Mouse (Mus musculus) stomach, embryonic 15.5 days (tissue): ENCODE data around the gene Uggt1. TPM values are rescaled to one million over a fixed set of nuclear protein-coding genes. Genes with fewer than 3 reads are reported as not detected.

Source experiments
- ATAC-seq: fragments of 200-750 bp; cut with Nextera tagmentation; 2 replicates; pipeline ENCODE4 v1.8.0; 2017; ENCODE audit warnings: low read depth, moderate number of reproducible peaks, moderate TSS enrichment; ENCODE audit not compliant: insufficient read depth, low FRiP score
- H3K27ac ChIP-seq: fragments of 300-500 bp; sonication (generic); 2 replicates; pipeline ENCODE4 v1.5.1; 2015; ENCODE audit warnings: mild to moderate bottlenecking, inconsistent platforms
- H3K27me3 ChIP-seq: fragments of 300-500 bp; sonication (generic); replicated peaks from 2 replicates; pipeline ENCODE4 v1.6.1; 2015; ENCODE audit warnings: inconsistent platforms
- H3K36me3 ChIP-seq: fragments of 300-500 bp; sonication (generic); 2 replicates; pipeline ENCODE4 v1.6.1; 2015; ENCODE audit warnings: inconsistent platforms
- H3K4me1 ChIP-seq: fragments of 300-500 bp; sonication (generic); 2 replicates; pipeline ENCODE4 v1.6.1; 2015; ENCODE audit warnings: inconsistent platforms
- H3K4me2 ChIP-seq: fragments of 300-500 bp; sonication (generic); 2 replicates; pipeline ENCODE4 v1.6.1; 2015; ENCODE audit warnings: mild to moderate bottlenecking, inconsistent platforms
- H3K4me3 ChIP-seq: fragments of 300-500 bp; sonication (generic); replicated peaks from 2 replicates; pipeline ENCODE4 v1.5.1; 2015; ENCODE audit warnings: inconsistent platforms
- H3K9ac ChIP-seq: fragments of 300-500 bp; sonication (generic); 2 replicates; pipeline ENCODE4 v1.6.1; 2015; ENCODE audit warnings: inconsistent platforms
- H3K9me3 ChIP-seq: fragments of 300-500 bp; sonication (generic); 2 replicates; pipeline ENCODE4 v1.6.1; 2016; ENCODE audit warnings: inconsistent platforms
- WGBS: fragments of 180-500 bp; shearing (Covaris S2); methylation state at CpG from one replicate; pipeline ENCODE4 v1.1.7; 2015; 5-methylcytosine and 5-hydroxymethylcytosine counted together
- microRNA-seq: library from miRNA; unstranded; fragments of <30 nt; microRNA quantifications from one replicate; pipeline ENCODE4, GENCODE M21; 2016
- polyA plus RNA-seq: library from polyadenylated mRNA; unstranded; fragments of >200 nt; fragmentation: Nextera tagmentation; extraction: Ambion mirVana; gene quantifications from 2 replicates; pipeline ENCODE4 v1.2.1, GENCODE M21; 2015

The Uggt1 gene
- polyA plus RNA-seq, 1 experiment from 2014 or later, result 52.8 TPM

DNA sequence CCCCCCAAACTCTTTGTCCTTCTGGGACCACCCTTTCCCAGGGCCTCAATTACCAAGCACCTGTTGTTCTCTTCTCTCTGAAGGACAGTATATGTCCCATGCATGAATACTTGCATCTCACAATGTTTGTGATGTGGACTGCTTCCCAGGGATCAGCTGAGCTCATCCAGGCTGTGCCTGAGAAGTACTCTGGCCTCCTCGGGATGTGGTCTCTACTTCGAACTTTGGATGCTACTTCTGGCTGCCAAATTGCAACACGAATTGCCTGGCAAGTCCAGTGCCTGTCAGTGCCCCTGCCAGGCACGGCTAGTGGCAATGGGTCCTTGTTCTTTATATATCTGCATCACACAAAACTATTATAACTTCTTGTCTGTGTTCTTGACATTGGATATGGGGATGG, 134.5 kb downstream of the Uggt1 start:
- H3K4me3 ChIP-seq, result no peak overlapping the region
- H3K9ac ChIP-seq, result no peak overlapping the region
- no peak for ATAC-seq
- H3K36me3 ChIP-seq, result peaks cover 12% of the 10 kb centered on the region; the same call in 1 of the 2 replicates
- WGBS, result 82% methylated on average over 4 of the region's 4 CpGs
- H3K4me1 ChIP-seq, result no peaks in the 10 kb centered on the region
- no peaks in the 10 kb centered on the region for H3K9me3 ChIP-seq
- no peak overlapping the region for H3K4me2 ChIP-seq
- H3K27ac ChIP-seq, result no peak overlapping the region
- H3K27me3 ChIP-seq, result no peaks in the 10 kb centered on the region

GRCm38 (mm10) chr1:36105917-36106706, 138.4 kb downstream of the Uggt1 start:
- H3K4me1 ChIP-seq, result no peaks in the 10 kb centered on the region
- H3K9ac ChIP-seq, result no peak overlapping the region
- H3K27ac ChIP-seq, result no peak overlapping the region
- H3K36me3 ChIP-seq, result peaks cover 29% of the 10 kb centered on the region
- H3K9me3 ChIP-seq, result no peaks in the 10 kb centered on the region
- ATAC-seq, result no peak
- WGBS, result 86% methylated on average over 11 of the region's 11 CpGs
- no peak overlapping the region for H3K4me2 ChIP-seq
- H3K4me3 ChIP-seq, result no peak overlapping the region
- H3K27me3 ChIP-seq, result no peaks in the 10 kb centered on the region

DNA sequence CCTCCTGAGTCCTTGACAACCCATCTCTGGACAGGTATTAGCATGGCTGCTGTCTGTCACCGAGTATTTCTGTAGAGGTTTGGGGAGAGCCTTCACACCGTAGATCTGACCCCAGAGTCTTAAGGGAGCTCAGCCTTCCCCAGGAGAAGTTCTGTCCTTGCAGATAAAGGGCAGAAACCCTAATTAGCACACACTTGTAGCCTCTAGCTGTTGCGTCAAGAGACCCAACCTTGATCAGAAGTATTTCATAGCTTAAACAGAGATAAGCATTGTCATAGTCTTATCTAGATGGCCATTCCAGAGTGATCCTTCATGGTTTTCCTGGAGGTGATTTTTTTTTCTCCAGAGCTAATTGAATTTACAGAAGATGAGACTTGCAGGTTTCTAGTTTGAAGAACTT, 144.1 kb downstream of the Uggt1 start:
- H3K4me3 ChIP-seq, result no peak overlapping the region
- H3K4me2 ChIP-seq, result no peak overlapping the region
- H3K27me3 ChIP-seq, result no peaks in the 10 kb centered on the region
- 75% methylated on average over 3 of the region's 3 CpGs for WGBS
- no peak overlapping the region for H3K9ac ChIP-seq
- H3K9me3 ChIP-seq, result no peaks in the 10 kb centered on the region
- no peak overlapping the region for H3K27ac ChIP-seq
- no peak for ATAC-seq
- peaks cover 10% of the 10 kb centered on the region for H3K4me1 ChIP-seq
- peaks cover 28% of the 10 kb centered on the region for H3K36me3 ChIP-seq

- Histone ChIP-seq H3K9me3 (no peaks in the 10 kb centered on the region), H3K36me3 (peaks cover 17% of the 10 kb centered on the region), H3K4me3 (no peak overlapping the region), H3K4me2 (no peak overlapping the region), H3K27me3 (no peaks in the 10 kb centered on the region), H3K9ac (no peak overlapping the region), H3K27ac (no peak overlapping the region), H3K4me1 (peaks cover 14% of the 10 kb centered on the region)
- ATAC-seq, result no peak
- 89% methylated on average over 4 of the region's 4 CpGs for WGBS
These were observed 146.1 kb downstream of the Uggt1 start for GRCm38 (mm10) chr1:36098432-36098831.

DNA sequence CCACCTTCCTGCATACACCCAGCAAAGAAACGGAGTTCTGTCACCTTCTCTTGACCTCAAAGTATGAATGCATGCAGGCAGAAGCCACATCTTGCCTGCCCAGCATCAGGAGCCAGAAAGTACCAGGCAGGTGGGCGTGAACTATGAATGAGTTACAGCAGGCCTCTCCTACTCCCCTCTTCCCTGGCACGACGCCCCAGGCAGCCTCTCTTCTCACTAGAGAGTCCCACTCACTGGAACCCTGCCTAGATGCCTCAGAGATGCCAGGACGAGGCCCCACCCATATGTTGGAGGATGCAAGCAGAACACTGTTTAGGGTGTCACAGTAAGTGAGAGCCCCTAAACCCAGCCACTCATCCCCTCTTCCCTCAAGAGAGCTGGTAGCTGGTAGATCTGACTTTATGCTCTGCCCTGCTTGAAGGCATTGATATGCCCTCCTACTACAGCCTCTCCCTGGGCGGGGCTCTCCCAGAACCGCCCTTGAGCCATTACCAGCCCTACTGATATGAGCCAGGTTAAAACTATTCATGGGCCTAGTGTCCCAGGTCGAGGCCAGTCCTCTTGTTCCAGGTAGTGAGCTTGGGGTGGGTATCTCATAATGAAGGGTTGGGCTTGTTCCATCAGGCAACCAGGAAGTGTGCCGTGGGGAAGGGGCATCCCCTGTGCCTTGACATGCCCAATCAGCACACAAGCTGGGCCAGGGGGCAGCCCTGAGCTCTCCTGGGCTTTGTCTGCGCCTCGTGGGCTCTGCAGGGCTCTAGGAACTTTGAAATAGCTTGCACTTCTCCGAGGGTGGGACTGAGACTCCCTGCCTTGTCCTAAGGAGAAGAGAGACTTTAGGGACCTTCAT, 148.9 kb downstream of the Uggt1 start:
- Histone ChIP-seq H3K36me3 (0 out of 2 replicates have a peak, but pooled peaks cover 12% of the 10 kb centered on the region), H3K27ac (peak overlapping the region; percentile 76)
- peak; percentile 89 for ATAC-seq

GRCm38 (mm10) chr1:36093741-36094140, 150.8 kb downstream of the Uggt1 start:
- Histone ChIP-seq H3K36me3 (0 out of 2 replicates have a peak, but pooled peaks cover 9% of the 10 kb centered on the region), H3K4me2 (no peak overlapping the region), H3K4me3 (no peak overlapping the region), H3K9me3 (no peaks in the 10 kb centered on the region), H3K4me1 (peaks cover 38% of the 10 kb centered on the region), H3K9ac (no peak overlapping the region), H3K27ac (no peak overlapping the region), H3K27me3 (no peaks in the 10 kb centered on the region)
- ATAC-seq, result no peak
- 87% methylated on average over 8 of the region's 8 CpGs for WGBS

More for the DNA sequence above, 148.9 kb downstream of the Uggt1 start:
- Histone ChIP-seq H3K9ac (no peak overlapping the region), H3K27me3 (no peaks in the 10 kb centered on the region), H3K4me3 (no peak overlapping the region), H3K9me3 (no peaks in the 10 kb centered on the region), H3K4me2 (no peak overlapping the region), H3K4me1 (peaks cover 19% of the 10 kb centered on the region)
- WGBS, result 59% methylated on average over 12 of the region's 12 CpGs

GRCm38 (mm10) chr1:36091246-36091645, 153.3 kb downstream of the Uggt1 start:
- ATAC-seq, result peak; percentile 77; the same call in 1 of the 2 replicates
- Histone ChIP-seq H3K36me3 (0 out of 2 replicates have a peak, but pooled peaks cover 5% of the 10 kb centered on the region), H3K4me2 (no peak overlapping the region), H3K9ac (no peak overlapping the region), H3K27ac (no peak overlapping the region), H3K4me3 (no peak overlapping the region), H3K4me1 (peaks cover 48% of the 10 kb centered on the region), H3K27me3 (no peaks in the 10 kb centered on the region), H3K9me3 (no peaks in the 10 kb centered on the region)
- WGBS, result 58% methylated on average over 6 of the region's 6 CpGs

DNA sequence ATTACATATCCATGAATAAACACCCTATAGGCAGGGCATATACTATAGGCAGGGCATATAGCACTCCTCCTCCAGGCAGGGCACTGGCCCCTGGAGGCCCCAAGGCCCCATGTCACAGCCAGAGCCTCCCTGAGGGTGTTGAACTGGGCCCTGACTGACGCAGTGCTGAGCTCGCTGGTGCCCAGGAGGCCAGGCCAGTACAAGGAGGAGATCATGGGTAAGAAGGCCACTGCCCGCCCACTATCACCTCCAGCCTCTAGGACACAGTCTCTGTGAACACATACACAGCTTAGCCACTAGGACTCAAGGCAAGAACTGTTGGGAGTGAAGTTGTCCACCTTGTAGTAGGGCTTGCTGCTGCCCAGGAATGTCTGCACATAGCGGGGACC, 153.8 kb downstream of the Uggt1 start:
- no peak overlapping the region for H3K4me2 ChIP-seq
- no peak overlapping the region for H3K4me3 ChIP-seq
- 0 out of 2 replicates have a peak overlapping the region, but pooled peaks have one; percentile 75 for H3K27ac ChIP-seq
- WGBS, result 88% methylated on average over 4 of the region's 4 CpGs
- no peaks in the 10 kb centered on the region for H3K9me3 ChIP-seq
- no peaks in the 10 kb centered on the region for H3K27me3 ChIP-seq
- H3K4me1 ChIP-seq, result peaks cover 42% of the 10 kb centered on the region
- ATAC-seq, result peak; percentile 63; the same call in 1 of the 2 replicates
- H3K36me3 ChIP-seq, result peaks cover 7% of the 10 kb centered on the region; the same call in 1 of the 2 replicates
- no peak overlapping the region for H3K9ac ChIP-seq

Small RNA genes lying within 50 kb of the gene (microRNA-seq; reads per million reads assigned to microRNA genes)
- gene Mir6897, result 0.77 reads per million

Other genes starting within 250 kb of the Uggt1 start
- gene Hs6st1, start 176.3 kb downstream of the Uggt1 start, polyA plus RNA-seq, result 13.0 TPM in 2 replicates
- gene Neurl3, start 30.0 kb upstream of the Uggt1 start, polyA plus RNA-seq, result 15.6 and 18.7 TPM in 2 replicates
- 3.5 and 4.7 TPM in 2 replicates for gene Arid5a, start 63.0 kb upstream of the Uggt1 start, polyA plus RNA-seq
- 36.4 and 37.4 TPM in 2 replicates for gene Kansl3, start 124.5 kb upstream of the Uggt1 start, polyA plus RNA-seq
- 0.84 and 0.91 TPM in 2 replicates for gene Fer1l5, start 127.6 kb upstream of the Uggt1 start, polyA plus RNA-seq
- 41.8 and 42.1 TPM in 2 replicates for gene Lman2l, start 200.6 kb upstream of the Uggt1 start, polyA plus RNA-seq
- gene Cnnm4, start 226.9 kb upstream of the Uggt1 start, polyA plus RNA-seq, result 17.7 and 17.9 TPM in 2 replicates